Mouse (Mus musculus): ENCODE results near the gene Gm30191.

GRCm38 (mm10) chr4:134254835-134255234, 8.1 kb downstream of the Gm30191 start:
- no peak for TF ChIP-seq POLR2A (IDR thresholded peaks at IDR 0.05; ENCODE audit: borderline replicate concordance, extremely low read depth, insufficient read depth, insufficient read length, poor library complexity, severe bottlenecking)
- no peak for TF ChIP-seq CTCF (IDR thresholded peaks at IDR 0.05; ENCODE audit: borderline replicate concordance, extremely low read depth, insufficient read depth, insufficient read length)
